Mouse (Mus musculus) c-Kit-negative CD71-positive TER-119-positive erythroid progenitor cells, embryonic 14.5 days (primary cell): ENCODE results near the gene Ccar1.
"Not testable (repeated sequence)": the region's sequence is repeated elsewhere in the genome, so short reads cannot be mapped to it uniquely, and the experiment has no call there.

Experiments used
- DNase-seq: peaks from one replicate; pipeline ENCODE4 v3.0.0-alpha.2; 2013; ENCODE audit warnings: low read depth, low spot score

Ccar1 gene

GRCm38 (mm10) chr10:62725771-62726687 lies 66.1 kb downstream of the Ccar1 start, which contains the start of gene Stox1:
Gene Stox1, minus strand, starts transcription at chr10:62726128.
- DNase-seq: no peak

DNA sequence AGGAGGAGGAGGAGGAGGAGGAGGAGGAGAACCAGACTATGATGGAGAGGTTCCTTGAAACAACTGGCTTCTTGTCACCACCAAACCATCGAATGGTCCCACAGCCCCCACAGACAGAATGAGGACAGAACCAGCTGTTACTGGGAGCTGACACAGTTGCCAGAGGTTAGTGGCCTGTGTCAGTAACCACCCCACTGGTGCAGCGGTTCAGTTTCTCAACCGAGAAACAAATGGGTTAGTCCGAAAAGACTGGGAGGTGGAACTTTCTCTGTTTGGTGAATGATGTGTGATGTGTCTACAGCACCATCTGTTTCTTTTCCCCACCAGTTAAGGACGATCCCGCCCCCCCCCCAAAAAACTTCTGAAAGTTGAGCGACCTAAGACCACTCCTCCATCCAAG lies 67.2 kb downstream of the Ccar1 start:
- DNase-seq: no peak

DNA sequence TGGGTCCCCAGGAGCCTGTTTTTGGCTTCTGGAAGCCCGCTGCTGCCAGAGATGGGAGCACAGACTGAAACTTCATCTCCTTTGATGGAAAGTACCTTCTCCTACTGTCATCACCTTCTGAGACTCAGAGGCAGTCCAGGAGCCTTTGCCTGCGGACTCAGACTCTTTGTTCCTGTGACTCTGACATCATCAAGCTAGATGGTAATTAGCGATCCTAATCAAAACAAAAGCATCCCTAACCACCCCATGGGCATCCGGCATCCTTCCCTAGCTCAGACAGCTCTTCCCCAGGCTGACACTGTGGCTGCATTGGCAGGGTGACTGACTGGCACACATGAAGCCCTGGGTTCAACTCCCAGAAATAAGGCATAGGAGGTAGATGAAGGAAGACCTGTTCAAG lies 69.4 kb downstream of the Ccar1 start:
- no peak for DNase-seq

- DNase-seq: not testable (repeated sequence)
Observed at GRCm38 (mm10) chr10:62720574-62720973, 71.5 kb downstream of the Ccar1 start.

DNA sequence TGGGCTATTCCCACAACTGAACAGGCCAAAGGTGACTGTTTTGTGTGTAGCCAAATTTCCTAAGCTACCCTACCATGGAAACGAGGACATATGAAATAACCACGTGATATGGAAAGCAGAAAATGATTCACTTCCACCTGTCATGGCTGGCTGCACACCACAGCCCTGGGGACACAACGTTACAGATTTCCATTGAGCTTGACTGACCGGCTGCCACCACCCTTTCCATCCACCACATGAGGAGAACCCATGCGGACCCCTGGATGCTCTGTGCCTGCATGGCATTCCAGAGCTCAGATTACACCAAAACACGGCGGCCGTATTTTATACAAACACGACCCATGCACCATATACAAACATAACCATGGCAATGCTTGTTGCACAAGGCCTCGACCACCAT lies 78.6 kb downstream of the Ccar1 start:
- no peak for DNase-seq

DNA sequence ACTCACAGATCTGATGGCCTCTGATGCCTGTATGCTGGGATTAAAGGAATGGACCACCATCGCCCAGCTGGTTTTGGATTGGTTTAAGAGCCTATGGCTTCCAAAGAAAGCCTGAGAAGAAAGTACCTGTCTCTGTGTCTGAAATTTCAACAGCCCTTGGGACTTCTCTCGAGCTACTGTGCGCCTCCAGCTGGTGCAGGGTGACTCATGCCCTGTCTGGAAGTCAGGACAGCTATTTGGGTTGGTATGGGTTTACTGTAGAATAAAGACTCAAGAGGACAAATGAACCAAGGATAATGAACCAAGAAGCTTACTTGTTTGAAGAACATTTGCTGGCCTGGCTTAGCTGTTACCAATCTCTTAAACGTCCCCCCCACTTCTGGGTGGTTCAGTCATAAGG lies 88.5 kb downstream of the Ccar1 start:
- no peak for DNase-seq

DNA sequence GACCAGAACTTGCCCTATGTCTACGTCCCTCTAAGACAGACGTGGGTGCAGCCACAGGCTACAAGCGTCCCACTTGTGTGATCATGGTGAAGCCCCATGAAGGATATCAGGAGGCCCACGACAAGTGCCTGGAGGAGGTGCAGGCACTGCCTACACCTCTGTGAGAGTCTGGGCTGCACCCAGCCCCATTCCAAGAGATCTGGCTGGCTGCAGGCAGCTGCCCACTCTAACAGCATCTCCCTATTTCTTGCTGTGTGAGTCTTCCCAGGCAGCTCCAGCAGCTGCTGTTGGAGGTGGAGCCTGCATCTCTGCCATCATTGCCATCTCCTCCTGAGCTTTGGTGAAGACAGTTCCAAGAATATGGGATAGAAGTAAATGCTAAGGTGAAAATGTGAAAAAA lies 89.7 kb downstream of the Ccar1 start:
- DNase-seq: no peak
